Mouse (Mus musculus): ENCODE results near the gene Nppb.

Nppb gene

GRCm38 (mm10) chr4:147985205-147986132, at the start of gene Nppb:
TSS of gene Nppb (plus strand) at chr4:147985788.
- DNase-seq (ENCODE audit: low spot score), result peak; percentile 36

DNA sequence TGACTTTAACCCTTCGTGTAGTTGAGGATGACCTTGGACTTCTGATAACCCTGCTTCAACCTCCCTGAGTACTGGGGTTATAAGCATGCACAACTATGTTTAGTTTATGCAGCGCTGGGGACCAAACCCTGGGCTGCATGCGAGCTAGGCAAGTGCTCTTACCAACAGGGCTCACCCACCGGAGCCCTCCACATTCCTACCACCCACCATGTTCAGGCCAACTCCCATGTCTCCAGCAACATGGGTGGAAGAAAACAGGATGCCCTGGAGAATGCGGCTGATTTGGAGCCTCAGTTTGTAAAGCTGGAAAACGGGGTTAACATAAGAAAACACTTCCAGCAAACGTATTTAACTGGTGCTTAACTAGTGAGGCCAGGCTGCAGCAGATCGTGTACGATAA, 49.7 kb upstream of the Nppb start:
- DNase-seq (ENCODE audit: low spot score), result no peak

- DNase-seq (ENCODE audit: low spot score), result peak; percentile 77
Observed at GRCm38 (mm10) chr4:147936331-147936954, 49.1 kb upstream of the Nppb start, which contains the start of gene Plod1. TSS of gene Plod1 (minus strand) at chr4:147936767.

DNA sequence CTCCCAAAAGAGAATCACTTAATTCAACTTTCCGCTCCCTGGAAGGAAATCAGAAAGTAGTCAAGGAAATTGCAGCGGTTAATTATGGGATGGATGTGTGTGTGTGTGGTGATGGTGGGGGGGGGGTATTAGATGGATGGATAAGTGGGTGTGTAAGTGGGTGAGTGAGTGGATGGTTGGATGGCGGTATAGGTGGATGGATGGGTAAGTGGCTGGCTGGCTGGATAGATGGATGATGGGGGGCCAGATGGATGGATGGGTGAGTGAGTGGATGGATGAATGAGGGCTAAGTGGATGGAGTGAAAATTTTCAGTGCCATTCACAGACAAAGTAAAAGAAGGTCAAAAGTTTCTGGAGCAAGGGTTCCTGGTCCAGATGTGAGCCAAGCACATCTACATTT, 48.6 kb upstream of the Nppb start:
- no peak for DNase-seq (ENCODE audit: low spot score)

DNA sequence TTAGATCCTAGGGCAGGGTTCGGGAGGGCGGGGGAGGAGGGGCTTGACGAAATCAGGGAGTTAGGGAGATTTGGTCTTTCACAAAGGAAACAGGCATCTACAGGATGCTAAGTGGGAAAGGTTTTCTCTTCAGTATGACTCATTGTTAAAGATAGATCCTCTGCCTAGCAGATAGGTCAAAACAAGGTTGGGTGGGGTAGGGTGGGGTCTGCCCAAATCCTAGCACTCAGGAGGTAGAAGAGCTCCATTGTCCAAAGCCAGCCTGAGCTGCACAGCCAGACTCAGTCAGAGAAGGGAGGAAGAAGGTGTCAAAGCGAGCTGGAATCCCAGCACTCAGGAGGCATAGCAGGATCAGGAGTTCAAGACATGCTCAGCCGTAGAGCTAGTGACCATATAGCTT, 48.1 kb upstream of the Nppb start:
- no peak for DNase-seq (ENCODE audit: low spot score)

DNA sequence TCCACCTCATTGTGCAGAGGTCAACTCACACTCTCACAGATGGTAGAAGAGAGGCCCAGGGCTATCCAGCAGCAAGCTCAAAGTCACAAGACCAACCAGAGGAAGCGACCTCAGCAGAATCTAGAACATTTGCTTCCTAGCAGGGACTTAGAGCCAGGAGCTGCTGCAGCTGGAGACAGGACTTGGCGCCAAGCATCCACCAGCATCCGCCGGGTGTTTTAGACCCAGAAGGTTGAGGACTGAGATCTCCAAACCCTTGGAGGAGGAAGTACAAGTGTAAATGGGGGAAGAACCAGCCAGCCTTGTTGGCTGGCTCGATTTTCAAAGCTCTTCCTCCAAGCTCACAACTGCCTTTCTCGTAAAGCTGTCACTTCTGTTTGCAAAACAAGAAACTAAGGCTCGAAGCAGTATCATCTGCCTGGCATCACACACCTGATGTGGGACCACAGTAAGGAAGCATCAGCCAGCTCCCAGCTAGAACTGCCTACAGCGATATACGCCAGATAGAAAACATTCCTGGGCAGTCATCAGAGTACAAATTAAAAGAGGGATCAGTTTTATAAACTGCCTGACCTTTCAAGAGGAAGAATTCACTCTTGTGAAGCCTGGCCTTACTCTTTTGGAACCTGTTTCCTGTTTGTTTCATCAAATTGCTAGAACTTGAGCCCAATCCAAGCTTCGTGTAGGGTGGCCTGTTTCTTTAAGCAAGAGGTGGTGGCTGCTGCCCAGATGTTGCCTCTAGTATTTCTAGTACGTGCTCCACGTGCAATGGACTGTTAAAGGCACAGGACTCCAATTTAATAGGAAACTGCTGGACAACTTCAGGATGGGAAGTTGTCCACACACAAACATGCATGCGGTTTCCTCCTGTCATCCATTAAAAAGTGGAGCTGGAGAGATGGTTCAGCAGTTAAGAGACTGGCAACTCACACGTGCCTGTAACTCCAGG, 47.2 kb upstream of the Nppb start:
- DNase-seq (ENCODE audit: low spot score), result peak; percentile 52

- no peak for DNase-seq (ENCODE audit: low spot score)
Observed at GRCm38 (mm10) chr4:147940111-147940510, 45.5 kb upstream of the Nppb start.

GRCm38 (mm10) chr4:147940576-147941044, 45.0 kb upstream of the Nppb start, which contains the start of gene 2510039O18Rik:
TSS of gene 2510039O18Rik (plus strand) at chr4:147940895.
- DNase-seq (ENCODE audit: low spot score), result peak; percentile 89

GRCm38 (mm10) chr4:147941045-147942020, 44.3 kb upstream of the Nppb start:
- peak; percentile 59 for DNase-seq (ENCODE audit: low spot score)

GRCm38 (mm10) chr4:147943005-147943404, 42.6 kb upstream of the Nppb start:
- no peak for DNase-seq (ENCODE audit: low spot score)

- no peak for DNase-seq (ENCODE audit: low spot score)
Observed at GRCm38 (mm10) chr4:147947511-147947910, 38.1 kb upstream of the Nppb start.

- no peak for DNase-seq (ENCODE audit: low spot score)
Observed at GRCm38 (mm10) chr4:147953590-147953989, 32.0 kb upstream of the Nppb start.

GRCm38 (mm10) chr4:147957141-147957540, 28.4 kb upstream of the Nppb start:
- no peak for DNase-seq (ENCODE audit: low spot score)

GRCm38 (mm10) chr4:147959881-147960831, 25.4 kb upstream of the Nppb start:
- DNase-seq (ENCODE audit: low spot score), result no peak

DNA sequence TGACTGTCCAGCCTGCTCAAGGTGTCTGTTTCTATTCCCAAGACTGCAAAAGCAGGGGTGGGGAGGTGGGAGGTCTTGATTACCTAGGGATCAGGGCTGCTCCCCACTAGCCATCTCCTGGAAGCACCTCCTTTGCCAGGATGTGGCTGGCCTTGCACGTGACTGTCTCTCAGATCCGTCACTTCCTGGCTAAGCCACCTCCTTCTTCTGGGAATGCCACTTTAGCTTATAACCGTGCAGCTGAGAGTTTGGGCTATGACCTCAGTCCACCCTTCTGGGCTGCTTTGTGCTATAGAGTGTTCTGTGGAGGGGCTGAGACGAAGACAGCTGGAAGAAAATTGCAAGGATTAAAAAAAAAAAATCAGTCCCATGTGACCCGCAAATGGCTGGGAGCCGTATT, 22.8 kb upstream of the Nppb start:
- no peak for DNase-seq (ENCODE audit: low spot score)

DNA sequence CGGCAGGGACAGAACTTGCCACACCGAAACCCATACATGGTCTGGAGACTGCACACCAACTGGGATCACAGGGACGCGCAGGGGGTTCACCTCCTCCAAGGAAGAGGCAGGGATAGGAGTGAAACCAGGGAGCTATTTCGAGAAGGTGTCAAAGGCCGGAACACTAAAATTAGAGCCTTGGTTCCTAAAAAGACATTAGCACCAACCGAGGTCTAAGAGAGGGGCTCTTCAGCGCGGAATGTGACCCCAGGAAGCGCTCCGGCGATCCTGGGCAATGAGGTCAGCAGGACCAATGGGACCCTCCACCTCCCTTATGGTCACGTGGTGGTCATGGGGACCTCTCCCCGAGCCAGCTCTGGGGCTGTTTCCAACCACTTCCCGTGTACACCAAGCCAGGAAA, 22.0 kb upstream of the Nppb start:
- DNase-seq (ENCODE audit: low spot score), result no peak

DNA sequence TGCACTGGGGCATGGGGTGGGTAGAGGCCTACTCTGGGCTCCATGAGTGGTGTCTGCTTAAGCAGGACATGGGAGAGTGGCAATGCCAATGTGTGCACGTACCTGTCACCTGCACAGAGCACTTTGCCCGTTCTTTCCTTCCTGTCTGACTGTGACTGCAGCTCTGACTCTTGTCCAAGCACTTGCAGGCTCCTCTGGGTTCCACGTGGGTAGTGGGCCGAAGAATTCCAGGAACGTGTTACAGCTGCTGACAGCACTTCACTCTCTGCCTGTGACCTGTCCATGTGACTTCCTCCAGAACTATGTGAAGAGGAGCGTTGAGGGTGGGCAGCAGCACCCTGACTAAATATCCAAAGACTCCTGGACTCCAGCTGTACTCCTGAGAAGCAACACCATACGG, 19.9 kb upstream of the Nppb start:
- DNase-seq (ENCODE audit: low spot score), result no peak

DNA sequence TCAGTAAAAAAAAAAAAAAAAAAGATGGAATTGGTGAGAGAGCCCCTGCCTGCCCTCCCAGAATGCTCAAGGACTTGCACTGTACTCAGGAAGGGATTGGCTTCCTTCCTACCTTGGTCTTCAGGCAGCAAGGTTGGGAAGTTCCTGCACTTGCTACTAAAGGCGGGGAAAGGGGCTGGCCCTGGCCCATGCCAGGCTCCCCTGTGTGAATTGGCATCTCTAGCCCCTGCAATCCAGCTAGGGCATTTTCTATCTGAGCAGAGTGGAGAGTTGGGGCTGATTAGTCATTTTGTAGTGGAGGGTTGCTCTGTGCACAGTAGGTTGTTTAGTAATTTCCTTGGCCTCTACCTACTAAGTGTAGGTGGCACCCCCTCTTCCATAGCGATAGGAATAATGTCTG, 16.8 kb upstream of the Nppb start:
- DNase-seq (ENCODE audit: low spot score), result no peak

DNA sequence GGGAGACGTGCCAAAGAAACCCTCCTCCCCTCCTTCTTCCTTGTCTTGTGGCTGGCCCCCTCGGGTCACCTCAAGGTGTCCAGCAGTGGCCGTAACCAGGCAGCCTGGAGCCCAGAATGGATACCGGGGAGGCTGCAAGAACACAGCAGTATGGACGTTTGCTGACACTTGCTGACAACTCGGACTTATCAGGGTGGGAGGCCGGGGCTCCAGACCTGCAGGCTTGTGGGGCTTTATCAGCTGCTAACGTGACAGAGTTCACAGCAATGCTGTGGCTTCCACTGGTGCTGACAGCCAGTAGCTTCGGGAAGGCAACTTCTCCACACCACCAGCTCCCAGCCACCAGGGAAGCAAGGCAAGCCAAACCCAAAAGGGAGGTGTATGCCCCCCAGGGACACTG, 16.3 kb upstream of the Nppb start:
- no peak for DNase-seq (ENCODE audit: low spot score)

- DNase-seq (ENCODE audit: low spot score), result no peak
Observed at GRCm38 (mm10) chr4:147976237-147976636, 9.4 kb upstream of the Nppb start.

Measured in testis, postnatal 14 days (tissue).